ENCODE assay signal across 8 mouse cellular contexts in genomic region chr1:80756824-80757649, GRCm38 (mm10). TPM values are rescaled to one million over a fixed set of nuclear protein-coding genes. Genes with fewer than 3 reads are reported as not detected.
A peak's percentile ranks its signal among the peaks of the same experiment; 100 is the strongest.
DNase-seq lines count a peak whose midpoint lies in the region; ATAC-seq lines count a peak whose summit lies in the region.

No protein-coding gene starts in this region.

- H3K9ac ChIP-seq in embryonic facial prominence, embryonic 11.5 days (replicated peaks; ENCODE audit: low read length) = no peak overlapping the region
- peak overlapping the region; percentile 65; the same call in 1 of the 2 replicates for H3K9ac ChIP-seq in lung, embryonic 16.5 days (ENCODE audit: low read length)
- H3K9ac ChIP-seq in neural tube, embryonic 15.5 days (replicated peaks) = peak overlapping the region; percentile 61

- 6% methylated on average over 14 of the region's 14 CpGs for WGBS in embryonic facial prominence, embryonic 11.5 days
- 6% methylated on average over 14 of the region's 14 CpGs for WGBS in lung, embryonic 16.5 days
- 8% methylated on average over 14 of the region's 14 CpGs for WGBS in neural tube, embryonic 15.5 days

- H3K27ac ChIP-seq in embryonic facial prominence, embryonic 11.5 days (replicated peaks; ENCODE audit: low read depth, low read length) = no peak overlapping the region
- H3K27ac ChIP-seq in lung, embryonic 16.5 days (ENCODE audit: low read length) = no peak overlapping the region
- peak overlapping the region; percentile 69 for H3K27ac ChIP-seq in neural tube, embryonic 15.5 days (replicated peaks)

- peak; percentile 16 to 18 for DNase-seq in lung, adult 18-20 months
- no peak for DNase-seq in lung, postnatal 25 days (ENCODE audit: low spot score)
- peak; percentile 41 for DNase-seq in embryonic facial prominence, embryonic 11.5 days (ENCODE audit: low spot score)
- DNase-seq in heart, postnatal 36 days = peak; percentile 4 to 26
- peak; percentile 17 to 24 for DNase-seq in kidney, postnatal 4 days

- H3K27me3 ChIP-seq in embryonic facial prominence, embryonic 11.5 days (ENCODE audit: control insufficient read depth, insufficient read depth, low read length) = no peaks in the 10 kb centered on the region
- peaks cover 23% of the 10 kb centered on the region for H3K27me3 ChIP-seq in lung, embryonic 16.5 days (ENCODE audit: control insufficient read depth, insufficient read depth, low read depth, low read length)
- peaks cover 9% of the 10 kb centered on the region; the same call in 1 of the 2 replicates for H3K27me3 ChIP-seq in neural tube, embryonic 15.5 days (replicated peaks)

- H3K4me1 ChIP-seq in embryonic facial prominence, embryonic 11.5 days (ENCODE audit: control insufficient read depth, insufficient read depth, low read length) = no peaks in the 10 kb centered on the region; the same call in 1 of the 2 replicates
- H3K4me1 ChIP-seq in lung, embryonic 16.5 days (replicated peaks; ENCODE audit: control insufficient read depth, insufficient read depth, low read length) = peaks cover 10% of the 10 kb centered on the region
- H3K4me1 ChIP-seq in neural tube, embryonic 15.5 days = peaks cover 19% of the 10 kb centered on the region

- no peaks in the 10 kb centered on the region for H3K9me3 ChIP-seq in embryonic facial prominence, embryonic 11.5 days (replicated peaks; ENCODE audit: control insufficient read depth, low read length)
- no peaks in the 10 kb centered on the region for H3K9me3 ChIP-seq in lung, embryonic 16.5 days (ENCODE audit: control insufficient read depth, low read length)
- peaks cover 4% of the 10 kb centered on the region; the same call in 1 of the 2 replicates for H3K9me3 ChIP-seq in neural tube, embryonic 15.5 days (replicated peaks)

- intact Hi-C loops in heart, postnatal 36 days (cut with DNase I) = no loop called here

- ATAC-seq in embryonic facial prominence, embryonic 11.5 days (replicated peaks; ENCODE audit: insufficient number of reproducible peaks, low FRiP score, low TSS enrichment, low read depth) = 0 out of 2 replicates have a peak, but pooled peaks have one; percentile 46
- ATAC-seq in lung, embryonic 16.5 days (ENCODE audit: low read depth) = no peak
- ATAC-seq in neural tube, embryonic 15.5 days (ENCODE audit: low FRiP score) = peak; percentile 76
- ATAC-seq in erythroblast, adult 5-6 weeks (replicated peaks; ENCODE audit: low FRiP score, poor library complexity, severe bottlenecking) = no peak

- H3K36me3 ChIP-seq in embryonic facial prominence, embryonic 11.5 days (replicated peaks; ENCODE audit: control insufficient read depth, insufficient read depth, low read depth, low read length) = no peaks in the 10 kb centered on the region
- no peaks in the 10 kb centered on the region for H3K36me3 ChIP-seq in lung, embryonic 16.5 days (ENCODE audit: control insufficient read depth, insufficient read depth, low read length)
- H3K36me3 ChIP-seq in neural tube, embryonic 15.5 days = no peaks in the 10 kb centered on the region

- peak overlapping the region; percentile 62 for H3K4me3 ChIP-seq in embryonic facial prominence, embryonic 11.5 days (ENCODE audit: low read depth, low read length)
- H3K4me3 ChIP-seq in lung, embryonic 16.5 days (ENCODE audit: low read length) = peak overlapping the region; percentile 64
- peak overlapping the region; percentile 74 for H3K4me3 ChIP-seq in neural tube, embryonic 15.5 days (replicated peaks)

- peak overlapping the region; percentile 97 for H3K4me2 ChIP-seq in embryonic facial prominence, embryonic 11.5 days (ENCODE audit: low read depth, low read length)
- H3K4me2 ChIP-seq in lung, embryonic 16.5 days (ENCODE audit: low read depth, low read length) = peak overlapping the region; percentile 89
- H3K4me2 ChIP-seq in neural tube, embryonic 15.5 days = peak overlapping the region; percentile 97

RNA-seq across cellular contexts. Expression of gene Dock10, which starts 1.3 kb away (rescaled TPM):
- polyA plus RNA-seq in embryonic facial prominence, embryonic 11.5 days (2014; fragmentation: Nextera tagmentation; extraction: Ambion mirVana) = 5.4 and 5.5 TPM in 2 replicates
- total RNA-seq in heart, postnatal 36 days (2021) = 1 to 10 TPM; 5.1 to 5.3 TPM
- 4.5 and 4.8 TPM in 2 replicates for polyA plus RNA-seq in lung, embryonic 16.5 days (2015; fragmentation: Nextera tagmentation; extraction: Ambion mirVana)
- polyA plus RNA-seq in neural tube, embryonic 15.5 days (2015; fragmentation: Nextera tagmentation; extraction: Ambion mirVana) = 5.8 and 9.7 TPM in 2 replicates
- total RNA-seq in erythroblast, adult 5-6 weeks (2015; ENCODE audit: low replicate concordance) = 25.6 and 27.4 TPM in 2 replicates
- total RNA-seq in erythroblast, adult 5-6 weeks (2017; ENCODE audit: low replicate concordance) = 15.3 and 21.0 TPM in 2 replicates

Comparison
In these comparisons a context has a peak if more than half of its experiments do, and no peak if none do; other contexts are left out.
1. ATAC-seq: peak in embryonic facial prominence, embryonic 11.5 days (single experiment) and neural tube, embryonic 15.5 days (single experiment); none in lung, embryonic 16.5 days (single experiment) and erythroblast, adult 5-6 weeks (single experiment).
2. Peak in every context shown above with its lines, with median percentiles within 50 percentile points of each other: H3K4me2 ChIP-seq and H3K4me3 ChIP-seq.